Mouse (Mus musculus) hindbrain, embryonic 15.5 days (tissue): ENCODE measurements around the gene Cdc25a. TPM values are rescaled to one million over a fixed set of nuclear protein-coding genes. Genes with fewer than 3 reads are reported as not detected.

Source experiments
- ATAC-seq: fragments of 200-750 bp; cut with Nextera tagmentation; 2 replicates; pipeline ENCODE4 v1.8.0; 2017; ENCODE audit warnings: low read depth, moderate number of reproducible peaks, moderate TSS enrichment; ENCODE audit not compliant: low FRiP score
- H3K27ac ChIP-seq: fragments of 300-500 bp; sonication (generic); replicated peaks from 2 replicates; pipeline ENCODE4 v1.5.1; 2015; ENCODE audit warnings: mild to moderate bottlenecking, inconsistent platforms
- H3K27me3 ChIP-seq: fragments of 300-500 bp; sonication (generic); 2 replicates; pipeline ENCODE4 v1.6.1; 2015; ENCODE audit warnings: control low read depth, inconsistent platforms
- H3K36me3 ChIP-seq: fragments of 300-500 bp; sonication (generic); 2 replicates; pipeline ENCODE4 v1.6.1; 2015; ENCODE audit warnings: control low read depth, inconsistent platforms
- H3K4me1 ChIP-seq: fragments of 300-500 bp; sonication (generic); replicated peaks from 2 replicates; pipeline ENCODE4 v1.6.1; 2015; ENCODE audit warnings: control low read depth, inconsistent platforms
- H3K4me2 ChIP-seq: fragments of 300-500 bp; sonication (generic); 2 replicates; pipeline ENCODE4 v1.6.1; 2015; ENCODE audit warnings: moderate library complexity, mild to moderate bottlenecking, inconsistent platforms
- H3K4me3 ChIP-seq: fragments of 300-500 bp; sonication (generic); 2 replicates; pipeline ENCODE4 v1.5.1; 2015; ENCODE audit warnings: mild to moderate bottlenecking, inconsistent platforms
- H3K9ac ChIP-seq: fragments of 300-500 bp; sonication (generic); 2 replicates; pipeline ENCODE4 v1.6.1; 2015; ENCODE audit warnings: inconsistent platforms
- H3K9me3 ChIP-seq: fragments of 300-500 bp; sonication (generic); 2 replicates; pipeline ENCODE4 v1.6.1; 2016; ENCODE audit warnings: control low read depth, inconsistent platforms
- WGBS: fragments of 180-500 bp; shearing (Covaris S2); methylation state at CpG from one replicate; pipeline ENCODE4 v1.1.7; 2015; 5-methylcytosine and 5-hydroxymethylcytosine counted together
- polyA plus RNA-seq: library from polyadenylated mRNA; unstranded; fragments of >200 nt; fragmentation: Nextera tagmentation; extraction: Ambion mirVana; gene quantifications from 2 replicates; pipeline ENCODE4 v1.2.1, GENCODE M21; 2015

The Cdc25a gene
- polyA plus RNA-seq, 1 experiment from 2014 or later, result 12.9 TPM

DNA sequence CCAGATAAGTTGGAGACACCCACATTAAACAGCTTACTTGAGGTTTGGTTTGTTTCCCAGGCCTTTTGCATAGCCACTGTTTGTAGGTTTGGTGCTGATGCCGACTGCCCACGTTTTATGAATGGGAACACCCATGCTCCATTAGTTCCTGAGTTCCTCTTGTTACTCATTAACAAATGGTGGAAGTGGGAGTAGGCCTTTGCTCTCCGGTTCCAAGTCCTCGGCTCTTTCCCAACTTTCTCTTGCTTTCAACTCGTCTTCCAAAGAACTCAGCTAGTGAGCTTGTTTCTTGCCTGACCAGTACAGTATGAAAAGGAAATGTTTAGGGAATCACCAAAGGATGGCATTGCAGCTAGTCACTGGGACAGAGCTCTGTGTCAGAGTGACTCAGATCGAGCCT is 20.2 kb downstream of the Cdc25a start:
- ATAC-seq, result no peak
- H3K27ac ChIP-seq, result no peak overlapping the region
- H3K4me1 ChIP-seq, result no peaks in the 10 kb centered on the region; the same call in 1 of the 2 replicates
- H3K36me3 ChIP-seq, result peaks cover 16% of the 10 kb centered on the region
- H3K9me3 ChIP-seq, result no peaks in the 10 kb centered on the region
- WGBS, result 64% methylated on average over 6 of the region's 6 CpGs
- H3K4me3 ChIP-seq, result no peak overlapping the region
- H3K9ac ChIP-seq, result no peak overlapping the region
- no peaks in the 10 kb centered on the region for H3K27me3 ChIP-seq
- H3K4me2 ChIP-seq, result no peak overlapping the region

DNA sequence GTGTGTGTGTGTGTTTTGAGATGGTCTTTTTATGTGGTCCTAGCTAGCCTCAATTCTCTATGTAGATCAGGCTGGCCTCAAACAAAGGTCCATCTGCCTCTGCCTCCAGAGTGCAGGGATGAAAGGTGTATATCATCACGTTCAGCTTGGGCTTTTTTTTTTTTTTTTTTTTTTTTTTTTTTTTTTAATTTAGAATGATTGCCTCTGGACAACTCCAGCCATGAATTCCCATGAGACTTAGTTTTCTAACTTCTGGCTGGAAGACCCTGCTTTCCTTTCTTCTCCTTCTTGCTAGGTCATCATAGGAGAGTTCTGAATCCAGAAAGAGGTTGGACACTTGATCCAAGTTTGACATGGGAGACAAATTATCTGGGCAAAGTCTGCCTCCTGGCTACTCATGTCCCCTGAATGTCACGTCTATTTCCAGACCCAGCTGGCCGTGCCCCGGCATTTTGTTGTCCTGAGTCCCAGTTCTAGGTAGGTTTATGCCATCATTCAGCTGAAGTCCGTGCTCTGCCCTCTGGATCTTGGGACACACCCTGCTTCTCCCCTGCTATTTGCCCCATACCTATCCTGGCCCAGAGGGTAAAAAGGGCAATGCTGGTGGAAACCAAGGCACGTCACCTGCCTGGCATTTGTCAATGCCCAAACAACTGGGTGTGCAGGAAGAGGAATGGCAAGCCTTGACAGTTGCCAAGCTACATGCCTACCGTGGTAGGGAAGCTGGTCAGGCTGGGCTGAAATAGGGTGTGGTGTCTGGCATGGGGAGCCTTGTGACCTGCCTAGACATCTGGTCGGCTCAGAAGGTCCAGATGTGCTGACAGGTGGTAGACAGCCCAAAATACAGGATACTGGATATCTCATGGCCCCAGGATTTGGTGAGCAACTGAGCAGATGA is 21.1 kb downstream of the Cdc25a start:
- Histone ChIP-seq H3K4me2 (no peak overlapping the region), H3K9me3 (no peaks in the 10 kb centered on the region), H3K27ac (no peak overlapping the region), H3K27me3 (no peaks in the 10 kb centered on the region), H3K4me3 (no peak overlapping the region), H3K9ac (no peak overlapping the region), H3K36me3 (peaks cover 9% of the 10 kb centered on the region; the same call in 1 of the 2 replicates), H3K4me1 (no peaks in the 10 kb centered on the region; the same call in 1 of the 2 replicates)
- ATAC-seq, result no peak
- 89% methylated on average over 8 of the region's 8 CpGs for WGBS

DNA sequence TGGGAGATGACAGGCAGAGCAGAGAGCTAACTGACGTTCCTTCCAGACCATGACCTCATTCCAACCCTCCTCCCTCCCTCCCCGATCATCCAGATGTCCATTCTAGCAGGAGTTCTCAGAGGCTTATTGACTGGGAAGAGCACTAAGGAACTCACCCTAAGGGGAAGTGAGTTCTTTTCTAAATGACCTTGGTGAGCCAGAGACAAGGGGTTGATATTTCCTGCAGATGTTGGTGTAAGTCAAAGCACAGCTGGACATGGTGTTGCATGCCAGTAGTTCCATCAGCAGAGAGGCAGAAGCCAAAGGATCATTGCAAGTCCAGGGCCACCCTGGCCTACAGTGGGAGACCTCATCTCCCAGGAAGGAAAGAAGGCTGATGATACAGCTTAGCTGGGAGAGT is 22.6 kb downstream of the Cdc25a start:
- no peak overlapping the region for H3K4me3 ChIP-seq
- no peaks in the 10 kb centered on the region; the same call in 1 of the 2 replicates for H3K4me1 ChIP-seq
- H3K27me3 ChIP-seq, result no peaks in the 10 kb centered on the region
- no peaks in the 10 kb centered on the region for H3K36me3 ChIP-seq
- no peaks in the 10 kb centered on the region for H3K9me3 ChIP-seq
- WGBS, result 52% methylated on average over 2 of the region's 2 CpGs
- H3K27ac ChIP-seq, result no peak overlapping the region
- no peak overlapping the region for H3K9ac ChIP-seq
- ATAC-seq, result no peak
- H3K4me2 ChIP-seq, result no peak overlapping the region

DNA sequence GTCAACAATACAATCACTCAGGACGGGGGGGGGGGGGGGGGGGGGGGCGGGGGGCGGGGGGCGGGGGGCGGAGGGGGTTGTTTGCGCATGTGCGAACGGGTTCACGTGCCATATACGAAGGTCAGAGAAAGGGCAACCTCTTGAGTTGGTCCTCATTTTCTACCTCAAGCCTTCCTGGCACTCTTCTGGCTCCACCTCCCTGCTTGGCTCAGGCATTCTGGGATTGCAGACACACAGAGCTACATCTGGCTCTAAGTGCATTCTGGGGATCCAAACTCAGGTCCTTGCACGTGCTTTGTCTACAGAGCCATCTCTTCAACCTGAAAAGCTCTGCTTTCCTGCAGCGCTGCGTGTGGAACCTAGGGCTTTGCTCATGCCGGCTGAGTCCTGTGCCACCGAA is 24.0 kb downstream of the Cdc25a start:
- WGBS, result 75% methylated on average over 10 of the region's 15 CpGs
- H3K27me3 ChIP-seq, result no peaks in the 10 kb centered on the region
- no peaks in the 10 kb centered on the region; the same call in 1 of the 2 replicates for H3K4me1 ChIP-seq
- H3K9ac ChIP-seq, result no peak overlapping the region
- H3K4me2 ChIP-seq, result no peak overlapping the region
- ATAC-seq, result no peak
- no peaks in the 10 kb centered on the region for H3K9me3 ChIP-seq
- no peak overlapping the region for H3K4me3 ChIP-seq
- no peak overlapping the region for H3K27ac ChIP-seq
- H3K36me3 ChIP-seq, result no peaks in the 10 kb centered on the region

DNA sequence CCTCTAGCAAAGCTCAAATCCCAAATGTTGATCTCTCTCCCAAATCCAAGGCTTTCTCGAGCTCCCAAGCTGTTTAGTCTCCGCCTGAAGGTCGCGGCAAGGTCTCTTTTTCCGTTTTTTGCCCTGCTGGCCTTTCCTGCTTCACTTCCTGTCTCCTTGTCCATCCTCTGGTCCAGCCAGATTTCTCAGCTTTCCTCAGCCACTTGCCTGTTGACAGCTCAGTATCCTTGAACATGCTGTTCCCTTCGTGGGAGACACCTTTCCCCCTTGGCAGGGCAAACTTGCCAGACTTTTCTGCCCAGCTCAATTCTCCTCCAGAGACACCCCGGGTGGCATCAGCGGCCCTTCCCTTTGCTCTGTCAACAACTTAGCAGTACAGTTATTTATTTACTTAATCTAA is 24.4 kb downstream of the Cdc25a start:
- no peak overlapping the region for H3K9ac ChIP-seq
- ATAC-seq, result no peak
- H3K9me3 ChIP-seq, result no peaks in the 10 kb centered on the region
- no peaks in the 10 kb centered on the region for H3K36me3 ChIP-seq
- H3K4me3 ChIP-seq, result no peak overlapping the region
- 67% methylated on average over 8 of the region's 8 CpGs for WGBS
- no peak overlapping the region for H3K4me2 ChIP-seq
- H3K27me3 ChIP-seq, result no peaks in the 10 kb centered on the region
- H3K4me1 ChIP-seq, result no peaks in the 10 kb centered on the region
- H3K27ac ChIP-seq, result no peak overlapping the region

DNA sequence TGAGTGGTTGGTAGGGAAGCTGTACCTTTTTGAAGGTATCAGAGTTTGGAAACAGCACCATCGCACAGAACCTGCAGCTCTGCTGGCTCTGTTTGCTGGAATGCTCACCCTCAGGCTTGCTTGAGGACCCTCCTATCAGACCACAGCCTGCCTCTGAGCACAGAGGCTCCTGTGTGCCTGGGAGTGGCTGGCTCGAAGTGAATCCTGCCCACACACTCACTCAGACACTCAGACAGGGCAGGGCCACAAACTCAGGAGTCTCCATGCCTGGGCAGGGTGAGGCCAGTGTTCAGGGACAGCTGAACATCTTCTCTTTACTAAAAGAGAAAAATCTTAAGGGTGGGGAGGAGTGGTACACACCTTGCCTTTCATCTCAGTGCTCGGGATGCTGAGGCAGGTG is 25.2 kb downstream of the Cdc25a start:
- Histone ChIP-seq H3K36me3 (no peaks in the 10 kb centered on the region), H3K9me3 (no peaks in the 10 kb centered on the region), H3K4me1 (no peaks in the 10 kb centered on the region), H3K9ac (no peak overlapping the region), H3K4me2 (no peak overlapping the region), H3K27ac (no peak overlapping the region), H3K4me3 (no peak overlapping the region), H3K27me3 (no peaks in the 10 kb centered on the region)
- WGBS, result 93% methylated on average over 3 of the region's 3 CpGs
- ATAC-seq, result no peak

DNA sequence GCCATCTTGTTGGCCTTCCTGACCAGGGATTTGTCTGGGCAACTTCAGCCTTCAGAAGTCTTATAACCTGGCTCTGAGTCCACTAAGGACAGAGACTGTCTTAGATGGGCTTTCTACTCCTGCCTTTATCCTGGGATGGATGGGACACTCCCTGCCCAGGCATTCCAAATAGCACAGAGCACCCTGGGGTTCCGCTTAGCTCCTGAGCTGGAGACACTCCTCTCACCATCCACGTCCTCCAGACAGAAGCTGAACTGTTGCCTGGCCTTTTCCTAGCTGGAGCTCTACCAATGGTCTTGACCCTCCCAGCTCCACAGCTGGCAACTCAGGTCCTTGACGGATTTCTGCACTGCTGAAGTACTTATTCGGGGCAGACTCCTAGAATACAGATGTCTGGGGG is 26.9 kb downstream of the Cdc25a start:
- no peaks in the 10 kb centered on the region for H3K9me3 ChIP-seq
- H3K9ac ChIP-seq, result no peak overlapping the region
- no peaks in the 10 kb centered on the region for H3K27me3 ChIP-seq
- no peaks in the 10 kb centered on the region for H3K4me1 ChIP-seq
- H3K4me3 ChIP-seq, result no peak overlapping the region
- no peaks in the 10 kb centered on the region for H3K36me3 ChIP-seq
- ATAC-seq, result no peak
- H3K27ac ChIP-seq, result no peak overlapping the region
- H3K4me2 ChIP-seq, result no peak overlapping the region
- 67% methylated on average over 4 of the region's 4 CpGs for WGBS

DNA sequence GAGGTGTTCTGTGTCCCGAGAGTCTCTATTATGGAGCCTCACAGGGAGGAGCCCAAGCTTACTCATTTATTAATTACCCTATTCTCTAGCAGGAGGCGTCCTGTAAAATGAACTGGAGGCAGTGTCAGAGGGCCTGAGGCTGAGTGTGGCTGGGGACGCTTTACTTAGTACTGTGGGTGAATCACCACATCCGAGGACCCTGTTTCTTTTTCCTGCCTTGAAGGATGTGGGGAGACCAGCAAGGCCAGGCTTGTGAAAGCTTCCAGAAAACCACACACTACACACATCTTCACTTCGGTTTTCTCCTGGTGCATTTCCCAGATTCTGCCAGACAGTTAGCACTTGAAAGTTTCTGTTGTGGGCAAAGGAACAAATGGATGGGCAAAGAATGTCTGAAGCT is 27.4 kb downstream of the Cdc25a start:
- H3K9ac ChIP-seq, result no peak overlapping the region
- no peaks in the 10 kb centered on the region for H3K27me3 ChIP-seq
- no peaks in the 10 kb centered on the region for H3K9me3 ChIP-seq
- no peak for ATAC-seq
- H3K27ac ChIP-seq, result no peak overlapping the region
- no peak overlapping the region for H3K4me3 ChIP-seq
- no peaks in the 10 kb centered on the region for H3K4me1 ChIP-seq
- H3K36me3 ChIP-seq, result no peaks in the 10 kb centered on the region
- no peak overlapping the region for H3K4me2 ChIP-seq
- WGBS, result 64% methylated on average over 5 of the region's 5 CpGs

DNA sequence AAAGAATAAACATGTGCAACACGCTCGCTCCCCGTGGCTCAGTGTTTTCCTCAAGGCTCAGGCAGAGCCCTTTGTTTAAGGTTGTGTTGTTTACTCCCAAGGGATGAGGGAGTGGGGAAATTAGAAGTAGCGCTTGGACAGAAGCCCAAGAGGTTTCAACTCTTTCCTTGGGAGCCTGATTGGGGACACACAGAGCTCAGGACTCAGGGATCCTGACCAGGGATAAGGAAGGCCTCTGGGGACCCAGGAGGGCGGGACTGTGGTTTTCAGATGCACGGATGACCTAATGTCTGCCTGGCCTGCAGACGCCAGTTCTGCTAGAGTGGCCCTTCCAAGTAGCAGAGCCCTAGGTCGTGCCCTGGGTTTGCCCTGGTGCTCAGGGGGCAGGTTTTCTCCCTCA is 31.9 kb downstream of the Cdc25a start:
- Histone ChIP-seq H3K36me3 (no peaks in the 10 kb centered on the region), H3K4me1 (no peaks in the 10 kb centered on the region), H3K9me3 (no peaks in the 10 kb centered on the region), H3K9ac (no peak overlapping the region), H3K27me3 (no peaks in the 10 kb centered on the region), H3K4me3 (no peak overlapping the region), H3K4me2 (no peak overlapping the region), H3K27ac (no peak overlapping the region)
- WGBS, result 53% methylated on average over 8 of the region's 8 CpGs
- ATAC-seq, result no peak

DNA sequence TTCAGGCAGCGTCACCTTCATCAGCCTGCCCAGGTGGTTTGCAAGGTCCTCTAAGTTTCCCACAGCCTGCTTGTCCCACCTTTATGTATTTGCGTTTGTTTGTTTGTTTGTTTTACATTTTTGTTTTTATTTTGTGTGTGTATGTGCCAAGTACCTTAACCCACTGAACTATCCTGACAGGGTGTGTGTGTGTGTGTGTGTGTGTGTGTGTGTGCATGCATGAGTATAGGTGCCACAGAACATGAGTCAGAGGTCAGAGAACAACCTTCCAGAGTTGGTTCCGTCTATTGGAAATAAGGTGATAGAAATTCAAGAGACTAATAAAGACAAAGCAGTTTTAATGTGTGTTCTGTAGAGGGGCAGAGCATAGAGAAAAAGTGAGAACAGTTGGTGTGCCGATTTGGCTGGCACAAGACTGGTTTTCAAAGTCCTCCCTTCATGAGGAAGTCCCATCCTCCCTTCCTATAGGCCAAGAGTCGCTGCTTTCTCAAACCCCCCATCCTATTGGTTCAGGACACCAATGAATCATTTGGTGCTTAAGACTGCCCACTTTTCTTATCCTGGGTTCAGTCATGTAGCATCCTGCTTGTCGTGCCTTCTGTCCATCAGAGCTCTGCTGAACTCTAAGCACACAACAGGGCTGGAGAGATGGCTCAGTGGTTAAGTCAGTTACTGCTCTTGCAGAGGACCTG is 32.5 kb downstream of the Cdc25a start:
- H3K27me3 ChIP-seq, result no peaks in the 10 kb centered on the region
- H3K4me1 ChIP-seq, result no peaks in the 10 kb centered on the region
- 78% methylated on average over 6 of the region's 6 CpGs for WGBS
- H3K36me3 ChIP-seq, result no peaks in the 10 kb centered on the region
- H3K4me2 ChIP-seq, result no peak overlapping the region
- ATAC-seq, result no peak
- H3K9me3 ChIP-seq, result no peaks in the 10 kb centered on the region
- no peak overlapping the region for H3K27ac ChIP-seq
- H3K4me3 ChIP-seq, result no peak overlapping the region
- no peak overlapping the region for H3K9ac ChIP-seq

DNA sequence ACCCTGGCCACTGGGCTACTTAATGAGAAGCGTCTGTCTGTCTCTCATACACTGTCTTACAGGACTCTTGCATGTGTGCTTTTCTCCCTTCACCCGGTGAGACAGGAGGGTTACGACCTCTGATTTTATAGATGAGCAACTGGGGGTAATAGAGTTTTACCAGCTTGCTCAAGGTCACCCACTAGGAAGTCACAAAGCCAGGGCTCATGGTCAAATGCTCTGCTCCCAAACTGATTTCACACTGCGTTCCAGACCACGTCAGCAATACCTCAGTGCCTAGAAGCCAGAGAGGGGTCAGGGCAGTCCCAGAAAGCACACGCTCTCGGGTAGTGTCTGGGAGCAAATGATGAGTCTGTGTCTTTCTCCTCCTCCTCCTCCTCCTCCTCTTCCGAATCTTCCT is 33.7 kb downstream of the Cdc25a start:
- no peak for ATAC-seq
- Histone ChIP-seq H3K27ac (no peak overlapping the region), H3K9ac (no peak overlapping the region), H3K36me3 (no peaks in the 10 kb centered on the region), H3K27me3 (no peaks in the 10 kb centered on the region), H3K4me1 (no peaks in the 10 kb centered on the region), H3K4me2 (no peak overlapping the region), H3K9me3 (no peaks in the 10 kb centered on the region), H3K4me3 (no peak overlapping the region)
- WGBS, result 78% methylated on average over 8 of the region's 8 CpGs

DNA sequence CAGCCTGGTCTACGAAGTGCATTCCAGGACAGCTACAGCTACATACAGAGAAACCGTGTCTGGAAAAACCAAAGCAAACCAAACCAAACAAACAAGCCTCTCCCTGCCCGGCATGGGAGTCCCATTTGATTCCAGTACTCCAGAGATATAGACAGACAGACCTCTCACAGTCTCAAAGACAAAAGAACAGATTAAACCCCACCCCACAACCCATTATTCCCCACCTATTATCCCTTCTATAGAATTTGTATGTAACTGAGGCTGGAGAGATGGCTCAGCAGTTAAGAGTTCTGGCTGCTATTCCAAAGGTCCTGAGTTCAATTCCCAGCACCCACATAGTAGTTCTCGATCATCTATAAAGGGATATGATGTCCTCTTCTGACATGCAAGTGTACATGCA is 34.5 kb downstream of the Cdc25a start:
- H3K4me2 ChIP-seq, result no peak overlapping the region
- no peaks in the 10 kb centered on the region for H3K9me3 ChIP-seq
- H3K4me3 ChIP-seq, result no peak overlapping the region
- 89% methylated on average over 4 of the region's 4 CpGs for WGBS
- no peaks in the 10 kb centered on the region for H3K36me3 ChIP-seq
- no peak overlapping the region for H3K27ac ChIP-seq
- H3K4me1 ChIP-seq, result no peaks in the 10 kb centered on the region
- no peak for ATAC-seq
- no peak overlapping the region for H3K9ac ChIP-seq
- H3K27me3 ChIP-seq, result no peaks in the 10 kb centered on the region
